Mouse (Mus musculus) hindbrain, embryonic 16.5 days (tissue): ENCODE results near the gene 1700013G24Rik. TPM values are rescaled to one million over a fixed set of nuclear protein-coding genes. Genes with fewer than 3 reads are reported as not detected.
A peak's percentile ranks its signal among the peaks of the same experiment; 100 is the strongest.

ENCODE experiments used
- ATAC-seq: fragments of 200-750 bp; cut with Nextera tagmentation; 2 replicates; pipeline ENCODE4 v1.8.0; 2017; ENCODE audit warnings: moderate TSS enrichment, moderate library complexity
- H3K27ac ChIP-seq: fragments of 300-500 bp; sonication (generic); 2 replicates; pipeline ENCODE4 v1.5.1; 2014; ENCODE audit warnings: low read depth, mild to moderate bottlenecking, control low read depth, low read length, moderate library complexity
- H3K27me3 ChIP-seq: fragments of 300-500 bp; sonication (generic); replicated peaks from 2 replicates; pipeline ENCODE4 v1.6.1; 2014; ENCODE audit warnings: low read length; ENCODE audit not compliant: control insufficient read depth, insufficient read depth
- H3K36me3 ChIP-seq: fragments of 300-500 bp; sonication (generic); 2 replicates; pipeline ENCODE4 v1.6.1; 2014; ENCODE audit warnings: mild to moderate bottlenecking, low read length, moderate library complexity, mixed read lengths; ENCODE audit not compliant: control insufficient read depth, insufficient read depth
- H3K4me1 ChIP-seq: fragments of 300-500 bp; sonication (generic); 2 replicates; pipeline ENCODE4 v1.6.1; 2014; ENCODE audit warnings: low read depth, low read length; ENCODE audit not compliant: control insufficient read depth, insufficient read depth
- H3K4me2 ChIP-seq: fragments of 300-500 bp; sonication (generic); 2 replicates; pipeline ENCODE4 v1.6.1; 2014; ENCODE audit warnings: mild to moderate bottlenecking, low read length, control low read depth, moderate library complexity
- H3K4me3 ChIP-seq: fragments of 300-500 bp; sonication (generic); 2 replicates; pipeline ENCODE4 v1.5.1; 2014; ENCODE audit warnings: mild to moderate bottlenecking, low read length, control low read depth, moderate library complexity
- H3K9ac ChIP-seq: fragments of 300-500 bp; sonication (generic); 2 replicates; pipeline ENCODE4 v1.6.1; 2014; ENCODE audit warnings: low read depth, mild to moderate bottlenecking, control low read depth, low read length, moderate library complexity
- H3K9me3 ChIP-seq: fragments of 300-500 bp; sonication (generic); 2 replicates; pipeline ENCODE4 v1.6.1; 2014; ENCODE audit warnings: mild to moderate bottlenecking, low read length, moderate library complexity; ENCODE audit not compliant: control insufficient read depth
- WGBS: fragments of 180-500 bp; shearing (Covaris S2); extraction: QIAGEN DNeasy Blood & Tissue Kit; methylation state at CpG from one replicate; pipeline ENCODE4 v1.1.7; 2014; 5-methylcytosine and 5-hydroxymethylcytosine counted together
- polyA plus RNA-seq: library from polyadenylated mRNA; unstranded; fragments of >200 nt; fragmentation: Nextera tagmentation; extraction: Ambion mirVana; gene quantifications from 2 replicates; pipeline ENCODE4 v1.2.1, GENCODE M21; 2015

1700013G24Rik gene
- polyA plus RNA-seq, 1 experiment from 2014 or later, result not detected

GRCm38 (mm10) chr4:137470701-137471317, 17.7 kb downstream of the 1700013G24Rik start:
- Histone ChIP-seq H3K9me3 (no peaks in the 10 kb centered on the region), H3K27ac (no peak overlapping the region), H3K27me3 (no peaks in the 10 kb centered on the region), H3K36me3 (no peaks in the 10 kb centered on the region), H3K4me1 (peaks cover 5% of the 10 kb centered on the region), H3K9ac (no peak overlapping the region), H3K4me2 (0 out of 2 replicates have a peak overlapping the region, but pooled peaks have one; percentile 95), H3K4me3 (no peak overlapping the region)
- WGBS, result 74% methylated on average over 9 of the region's 9 CpGs
- ATAC-seq, result no peak

- Histone ChIP-seq H3K4me1 (peaks cover 7% of the 10 kb centered on the region), H3K36me3 (no peaks in the 10 kb centered on the region), H3K9ac (no peak overlapping the region), H3K4me3 (no peak overlapping the region), H3K27me3 (no peaks in the 10 kb centered on the region), H3K27ac (no peak overlapping the region), H3K9me3 (no peaks in the 10 kb centered on the region), H3K4me2 (no peak overlapping the region)
- no peak for ATAC-seq
- WGBS, result 70% methylated on average over 8 of the region's 8 CpGs
Measured at GRCm38 (mm10) chr4:137471326-137471725, 18.2 kb downstream of the 1700013G24Rik start.

GRCm38 (mm10) chr4:137473240-137473639, 20.2 kb downstream of the 1700013G24Rik start:
- Histone ChIP-seq H3K4me2 (no peak overlapping the region), H3K27ac (no peak overlapping the region), H3K4me3 (no peak overlapping the region), H3K9ac (no peak overlapping the region), H3K27me3 (no peaks in the 10 kb centered on the region), H3K36me3 (no peaks in the 10 kb centered on the region), H3K9me3 (no peaks in the 10 kb centered on the region), H3K4me1 (peaks cover 16% of the 10 kb centered on the region)
- ATAC-seq, result no peak
- WGBS, result 94% methylated on average over 8 of the region's 8 CpGs

- Histone ChIP-seq H3K36me3 (no peaks in the 10 kb centered on the region), H3K9me3 (no peaks in the 10 kb centered on the region), H3K27ac (no peak overlapping the region), H3K9ac (no peak overlapping the region), H3K4me1 (peaks cover 16% of the 10 kb centered on the region), H3K4me2 (no peak overlapping the region), H3K4me3 (no peak overlapping the region), H3K27me3 (no peaks in the 10 kb centered on the region)
- WGBS, result 80% methylated on average over 18 of the region's 18 CpGs
- ATAC-seq, result no peak
Measured at GRCm38 (mm10) chr4:137473701-137474388, 20.8 kb downstream of the 1700013G24Rik start.

- Histone ChIP-seq H3K27ac (no peak overlapping the region), H3K4me3 (no peak overlapping the region), H3K27me3 (no peaks in the 10 kb centered on the region), H3K4me2 (no peak overlapping the region), H3K9ac (no peak overlapping the region), H3K36me3 (no peaks in the 10 kb centered on the region), H3K4me1 (peaks cover 15% of the 10 kb centered on the region), H3K9me3 (no peaks in the 10 kb centered on the region)
- no peak for ATAC-seq
- 95% methylated on average over 7 of the region's 7 CpGs for WGBS
Measured at GRCm38 (mm10) chr4:137474694-137475093, 21.6 kb downstream of the 1700013G24Rik start.

- Histone ChIP-seq H3K9me3 (no peaks in the 10 kb centered on the region), H3K4me1 (peaks cover 19% of the 10 kb centered on the region), H3K27me3 (no peaks in the 10 kb centered on the region), H3K4me2 (no peak overlapping the region), H3K36me3 (no peaks in the 10 kb centered on the region), H3K4me3 (no peak overlapping the region), H3K27ac (no peak overlapping the region), H3K9ac (no peak overlapping the region)
- 86% methylated on average over 13 of the region's 13 CpGs for WGBS
- ATAC-seq, result no peak
Measured at GRCm38 (mm10) chr4:137475271-137476050, 22.4 kb downstream of the 1700013G24Rik start.

- WGBS, result 35% methylated on average over 10 of the region's 10 CpGs
- H3K9me3 ChIP-seq, result no peaks in the 10 kb centered on the region
- no peak overlapping the region for H3K27ac ChIP-seq
- H3K27me3 ChIP-seq, result 0 out of 2 replicates have a peak, but pooled peaks cover 2% of the 10 kb centered on the region
- ATAC-seq, result no peak
- H3K36me3 ChIP-seq, result no peaks in the 10 kb centered on the region
- H3K4me2 ChIP-seq, result peak overlapping the region; percentile 38
- 0 out of 2 replicates have a peak overlapping the region, but pooled peaks have one; percentile 25 for H3K9ac ChIP-seq
- H3K4me1 ChIP-seq, result peaks cover 19% of the 10 kb centered on the region
- H3K4me3 ChIP-seq, result no peak overlapping the region
Measured at GRCm38 (mm10) chr4:137476065-137476760, 23.1 kb downstream of the 1700013G24Rik start.

- Histone ChIP-seq H3K4me1 (peaks cover 19% of the 10 kb centered on the region), H3K9ac (0 out of 2 replicates have a peak overlapping the region, but pooled peaks have one; percentile 25), H3K27ac (no peak overlapping the region), H3K27me3 (0 out of 2 replicates have a peak, but pooled peaks cover 2% of the 10 kb centered on the region), H3K4me2 (peak overlapping the region; percentile 38), H3K9me3 (no peaks in the 10 kb centered on the region), H3K36me3 (no peaks in the 10 kb centered on the region), H3K4me3 (no peak overlapping the region)
- 24% methylated on average over 15 of the region's 17 CpGs for WGBS
- no peak for ATAC-seq
Measured at GRCm38 (mm10) chr4:137476761-137477237, 23.7 kb downstream of the 1700013G24Rik start.
